Mouse (Mus musculus) layer of hippocampus, adult 8-10 months (tissue): ENCODE data around the gene Emc1. TPM values are rescaled to one million over a fixed set of nuclear protein-coding genes. Genes with fewer than 3 reads are reported as not detected.

Experiments
- microRNA-seq, 2 experiments: library from miRNA; unstranded; fragments of <30 nt; microRNA quantifications; one replicate each; pipeline ENCODE4 v1.2.0; 2022
- total RNA-seq, 4 experiments: library from RNA; stranded (reverse); gene quantifications; 2 replicates each; pipeline ENCODE4 v1.2.4; 2022

The Emc1 gene
- total RNA-seq, 4 experiments from 2014 or later, result 87.6 to 97.3 (median 92.2) TPM

Small RNAs within 50 kb of the gene (microRNA-seq; reads per million reads assigned to microRNA genes)
- 0 reads per million in 2 experiments for gene Gm24245
- 0 to 0.32 reads per million in 2 experiments for gene Gm25732

Other genes with a start within 250 kb of the Emc1 start
- 100 to 1,000 TPM; 187 to 234 (median 208) TPM for gene Minos1, start 221.5 kb upstream of the Emc1 start, total RNA-seq
- 100 to 1,000 TPM; 355 to 394 (median 369) TPM for gene Capzb, start 159.7 kb upstream of the Emc1 start, total RNA-seq
- 10 to 100 TPM; 13.0 to 17.7 (median 16.4) TPM for gene Pqlc2, start 41.9 kb upstream of the Emc1 start, total RNA-seq
- 10 to 100 TPM; 25.5 to 34.0 (median 30.5) TPM for gene Akr7a5, start 41.8 kb upstream of the Emc1 start, total RNA-seq
- gene Mrto4, start within 50 bp of the Emc1 start, total RNA-seq, result 10 to 100 TPM; 48.6 to 50.9 (median 49.8) TPM
- 100 to 1,000 TPM; 155 to 193 (median 170) TPM for gene Ubr4, start within 50 bp of the Emc1 start, total RNA-seq
- 10 to 100 TPM; 16.0 to 18.5 (median 17.7) TPM for gene Iffo2, start 178.0 kb downstream of the Emc1 start, total RNA-seq